Mouse (Mus musculus): ENCODE results near the gene Rcor3.

The Rcor3 gene

DNA sequence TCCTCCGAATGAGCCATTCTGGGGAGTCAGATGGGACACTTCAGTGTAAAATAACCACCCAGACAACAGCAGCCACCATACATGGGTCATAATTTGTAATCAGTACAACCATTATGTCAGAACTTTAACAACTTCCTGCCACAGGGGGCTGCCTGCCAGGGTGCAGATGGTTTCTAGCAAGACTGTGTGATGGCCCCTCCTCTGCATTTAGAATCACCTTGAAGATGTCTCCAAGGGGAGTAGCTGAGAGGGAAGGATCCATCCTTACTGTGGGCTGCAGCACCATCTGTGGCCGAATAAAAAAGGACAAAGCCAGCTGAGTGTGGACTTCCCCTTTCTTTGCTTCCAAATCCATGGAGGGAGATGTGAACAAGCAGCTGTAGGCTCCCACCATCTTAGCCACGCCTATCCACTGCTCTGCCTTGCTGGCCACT, 67.2 kb downstream of the Rcor3 start:
- no peak for DNase-seq (ENCODE audit: low read depth, low spot score)

DNA sequence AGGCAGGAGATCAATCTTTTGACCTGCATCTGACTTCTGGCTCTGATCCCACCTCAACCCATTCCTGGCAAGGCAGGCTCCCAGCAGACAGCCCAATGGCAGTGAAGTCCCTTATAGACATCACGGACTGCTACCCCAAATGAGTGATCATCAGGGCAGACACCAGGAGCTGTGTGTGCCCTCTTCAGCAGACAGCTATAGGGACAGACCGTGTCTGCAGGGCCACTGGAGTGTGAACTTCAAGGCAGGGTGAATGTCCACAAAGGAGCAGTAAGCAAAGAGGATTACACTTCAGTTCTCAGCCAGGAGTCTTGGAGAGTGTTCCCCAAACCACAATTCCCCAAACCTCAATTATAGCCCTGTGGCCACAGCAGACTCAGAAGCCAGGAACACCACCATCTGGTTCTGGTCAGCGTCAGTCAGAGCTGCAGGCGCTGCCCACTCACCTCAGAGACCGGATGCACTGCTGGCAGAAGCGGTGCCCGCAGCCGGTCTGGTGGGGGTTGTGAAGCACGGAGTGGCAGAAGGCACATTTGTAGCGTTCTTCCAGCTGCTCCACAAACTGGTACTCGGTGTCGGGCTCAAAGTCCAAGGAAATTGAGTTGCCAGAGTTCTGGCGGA, 67.8 kb downstream of the Rcor3 start:
- no peak for DNase-seq (ENCODE audit: low read depth, low spot score)

DNA sequence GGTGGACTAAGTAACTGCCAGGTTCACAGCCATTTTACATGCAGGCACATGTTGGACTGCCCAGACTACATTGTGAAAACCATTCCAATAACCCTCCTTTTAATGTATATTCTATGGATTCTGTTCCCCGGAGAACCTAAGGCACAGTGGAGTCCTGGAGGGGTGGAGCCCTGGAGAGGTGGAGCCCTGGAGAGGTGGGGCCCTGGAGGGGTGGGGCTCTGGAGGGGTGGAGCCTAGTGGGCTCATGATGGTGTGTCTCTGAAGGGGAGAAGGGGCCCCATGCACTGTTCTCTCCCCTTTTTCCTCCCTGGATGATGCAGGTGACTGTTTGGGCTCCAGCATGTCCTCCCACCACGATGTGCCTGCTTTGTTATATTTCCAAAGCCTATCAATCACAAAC, 69.7 kb downstream of the Rcor3 start:
- DNase-seq (ENCODE audit: low read depth, low spot score): no peak

DNA sequence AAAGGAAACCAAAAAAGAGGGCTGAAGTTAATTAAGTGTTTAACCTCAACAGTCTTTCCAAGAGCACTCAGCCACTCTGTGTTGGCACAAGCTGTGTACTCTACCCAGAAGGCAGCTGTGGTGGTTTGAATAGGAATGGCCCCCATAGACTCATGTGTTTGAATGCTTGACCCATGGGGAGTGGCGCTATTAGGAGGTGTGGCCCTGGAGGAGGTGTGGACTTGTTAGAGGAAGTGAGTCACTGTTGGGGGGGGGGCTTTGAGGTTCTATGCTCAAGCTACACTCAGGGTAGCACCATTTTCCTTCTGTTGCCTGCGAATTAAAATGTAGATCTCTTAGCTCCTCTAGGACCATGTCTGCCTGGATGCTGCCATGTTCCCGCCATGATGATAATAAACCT, 70.9 kb downstream of the Rcor3 start:
- DNase-seq (ENCODE audit: low read depth, low spot score): no peak

DNA sequence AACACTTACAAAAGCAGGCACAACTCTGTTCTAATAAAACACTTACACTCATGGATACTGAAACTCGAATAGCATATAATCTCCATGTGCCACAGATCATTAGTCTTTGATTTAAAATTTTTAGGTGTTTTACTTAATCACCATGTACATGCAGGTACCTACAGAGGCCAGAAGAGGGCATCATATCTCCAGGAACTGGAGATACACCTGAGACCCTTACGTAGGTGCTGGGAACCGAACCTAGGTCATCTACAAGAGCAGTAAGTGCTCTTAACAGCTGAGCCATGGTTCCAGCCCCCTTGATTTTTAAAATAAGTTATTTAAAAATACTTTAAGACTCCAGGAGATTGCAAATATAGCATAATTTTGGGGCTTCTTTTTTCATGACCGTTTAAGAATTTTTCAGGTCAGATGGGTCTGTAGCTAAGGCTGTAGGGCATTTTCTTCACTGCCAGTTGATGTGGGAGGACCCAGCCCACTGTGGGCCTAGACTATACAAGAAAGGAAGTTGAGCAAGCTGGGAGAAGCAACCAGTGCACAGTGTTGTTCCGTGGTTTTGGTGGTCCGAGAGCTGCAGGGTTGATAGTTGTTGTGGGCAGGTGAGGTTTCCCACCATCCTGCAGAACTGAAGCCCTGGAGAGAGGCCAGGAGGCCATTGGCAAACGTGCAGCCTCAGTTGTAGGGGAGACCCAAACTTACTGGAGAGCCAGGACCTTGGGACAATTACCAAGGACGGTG, 74.5 kb downstream of the Rcor3 start:
- DNase-seq (ENCODE audit: low read depth, low spot score): peak; percentile 46

DNA sequence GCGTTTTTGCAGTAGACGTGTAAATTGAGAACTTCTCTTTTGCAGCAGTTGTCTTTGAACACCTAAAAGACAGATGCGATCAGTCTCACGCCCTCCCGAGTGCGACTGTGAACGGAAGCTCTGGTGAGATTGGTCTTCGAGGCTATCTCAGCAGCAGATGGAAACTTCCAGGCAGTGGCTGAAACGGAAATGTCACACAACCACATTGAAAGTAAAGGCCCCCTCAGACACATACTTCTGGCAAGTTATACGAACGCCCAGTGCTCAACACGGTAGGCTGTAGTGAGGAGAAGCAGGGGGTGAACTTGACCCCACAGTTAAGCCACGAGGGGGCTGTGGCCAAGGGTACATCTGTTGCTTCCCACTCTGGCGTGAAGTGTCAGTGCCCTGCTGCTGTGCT, 75.2 kb downstream of the Rcor3 start:
- DNase-seq (ENCODE audit: low read depth, low spot score): peak; percentile 51

DNA sequence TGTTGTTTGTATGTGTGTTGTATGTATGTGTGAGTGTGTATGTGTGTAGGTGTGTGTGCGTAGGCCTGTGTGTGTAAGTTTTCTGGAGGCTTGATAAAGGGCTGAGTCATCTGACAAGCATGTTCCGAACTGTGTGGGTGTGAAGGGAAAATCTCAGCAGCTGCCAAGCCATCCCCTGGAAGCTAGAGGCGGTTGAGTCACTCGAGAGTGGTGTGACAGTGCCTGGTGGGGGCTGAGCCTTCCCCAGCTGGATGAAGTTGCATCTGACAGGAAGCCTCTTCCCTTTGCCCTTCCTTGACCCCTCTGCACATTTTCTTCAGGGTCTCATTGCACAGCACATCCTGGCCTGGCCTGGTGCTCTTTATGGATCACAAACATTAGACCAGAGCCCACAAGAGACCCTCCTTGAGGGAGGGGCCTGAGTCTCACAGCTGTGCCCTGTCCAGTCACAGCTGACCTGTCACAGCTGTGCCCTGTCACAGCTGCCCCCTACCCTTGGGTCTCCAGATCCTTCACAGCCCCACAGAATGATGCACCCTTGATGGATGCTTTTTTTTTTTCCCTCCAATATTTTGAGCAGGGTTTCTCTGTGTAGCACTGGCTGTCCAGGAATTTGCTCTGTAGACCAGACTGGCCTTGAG, 76.1 kb downstream of the Rcor3 start:
- peak; percentile 51 for DNase-seq (ENCODE audit: low read depth, low spot score)

DNA sequence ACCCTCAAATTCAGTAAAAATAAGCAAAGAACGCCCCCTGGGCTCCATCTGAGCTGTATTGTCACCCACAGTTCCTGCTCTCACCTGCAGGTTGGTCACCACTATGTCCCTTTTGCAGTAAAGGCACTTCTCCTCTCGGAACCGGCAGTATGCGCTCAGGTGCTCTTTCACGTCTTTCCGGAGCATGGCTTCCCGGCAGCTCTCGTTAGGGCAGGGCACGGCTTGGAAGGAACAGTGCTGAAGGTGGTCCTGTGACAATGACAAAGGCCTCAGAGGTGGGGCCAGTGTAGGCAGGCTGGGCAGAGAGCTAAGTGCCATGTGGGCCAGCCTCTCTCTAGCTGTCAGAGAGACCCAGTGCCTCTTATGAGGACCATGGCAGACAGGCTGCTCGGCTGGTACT, 79.0 kb downstream of the Rcor3 start:
- DNase-seq (ENCODE audit: low read depth, low spot score): no peak

DNA sequence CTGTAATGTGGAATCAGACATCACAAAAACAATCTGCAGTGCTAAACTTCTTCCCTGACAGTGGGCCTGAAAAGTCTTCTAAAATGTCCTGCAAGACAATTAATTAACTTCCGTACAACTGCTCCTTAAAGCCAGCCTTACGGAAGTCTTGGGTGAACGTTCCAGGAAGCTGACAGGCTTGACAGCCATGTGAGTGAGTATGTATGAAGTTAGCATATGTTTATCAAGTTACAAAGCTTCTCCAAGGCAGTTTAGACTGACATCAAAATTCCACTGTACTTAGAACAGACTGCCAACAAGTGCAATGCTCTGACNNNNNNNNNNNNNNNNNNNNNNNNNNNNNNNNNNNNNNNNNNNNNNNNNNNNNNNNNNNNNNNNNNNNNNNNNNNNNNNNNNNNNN, 84.1 kb downstream of the Rcor3 start:
- no peak for DNase-seq (ENCODE audit: low read depth, low spot score)

DNA sequence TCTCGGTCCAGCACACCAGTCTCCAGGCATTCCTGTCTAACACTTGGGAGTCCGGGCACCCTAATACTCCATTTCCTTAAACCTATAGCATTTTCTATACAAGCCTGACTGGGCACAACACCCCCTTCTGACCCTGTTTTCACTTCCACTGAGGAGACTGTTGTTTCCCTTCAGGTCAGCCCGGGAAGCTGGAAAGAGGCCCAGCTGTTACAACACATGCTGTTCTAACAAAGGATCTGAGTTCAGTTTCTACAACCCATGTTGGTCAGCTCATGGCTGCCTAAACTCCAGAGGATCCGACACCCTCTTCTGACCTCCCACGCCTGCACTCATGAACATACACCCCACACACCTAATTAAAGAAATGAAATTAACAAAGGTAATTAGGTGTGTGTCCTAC, 84.9 kb downstream of the Rcor3 start:
- DNase-seq (ENCODE audit: low read depth, low spot score): no peak

DNA sequence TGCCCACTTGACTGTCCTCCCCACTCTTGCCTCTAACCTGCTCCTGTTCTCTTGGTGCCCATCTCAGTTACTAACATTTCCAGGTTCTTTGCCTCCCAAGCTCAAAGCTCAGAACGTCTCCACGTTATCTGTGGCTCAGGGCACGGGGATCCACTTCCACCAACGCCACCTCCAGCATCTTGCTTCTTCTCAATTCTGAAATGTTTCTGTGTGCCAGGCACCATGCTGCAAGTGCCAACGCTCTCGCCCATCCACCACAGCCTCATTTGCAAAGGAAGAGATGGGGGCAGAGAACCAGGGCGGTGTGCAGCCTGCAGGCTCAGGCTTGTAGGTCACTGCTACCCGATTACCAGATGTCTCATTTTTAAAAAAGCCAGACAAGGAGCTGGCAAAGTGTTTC, 85.4 kb downstream of the Rcor3 start:
- no peak for DNase-seq (ENCODE audit: low read depth, low spot score)
